Mouse (Mus musculus) intestine, embryonic 14.5 days (tissue): ENCODE measurements around the gene H2bfm. TPM values are rescaled to one million over a fixed set of nuclear protein-coding genes. Genes with fewer than 3 reads are reported as not detected.
A peak's percentile ranks its signal among the peaks of the same experiment; 100 is the strongest.

Experiments used
- ATAC-seq: fragments of 200-750 bp; cut with Nextera tagmentation; replicated peaks from 2 replicates; pipeline ENCODE4 v1.8.0; 2017; ENCODE audit warnings: low read depth, moderate number of reproducible peaks, moderate TSS enrichment, moderate library complexity; ENCODE audit not compliant: low FRiP score, low TSS enrichment
- DNase-seq: peaks from one replicate; pipeline ENCODE4 v3.0.0-alpha.2; 2018; ENCODE audit warnings: low spot score
- H3K27ac ChIP-seq: fragments of 300-500 bp; sonication (generic); 2 replicates; pipeline ENCODE4 v1.5.1; 2014; ENCODE audit warnings: low read depth, mild to moderate bottlenecking, control low read depth
- H3K27me3 ChIP-seq: fragments of 300-500 bp; sonication (generic); replicated peaks from 2 replicates; pipeline ENCODE4 v1.6.1; 2014; ENCODE audit warnings: low read length, control low read depth; ENCODE audit not compliant: control insufficient read depth, insufficient read depth
- H3K36me3 ChIP-seq: fragments of 300-500 bp; sonication (generic); 2 replicates; pipeline ENCODE4 v1.6.1; 2014; ENCODE audit warnings: low read length, control low read depth; ENCODE audit not compliant: control insufficient read depth, insufficient read depth
- H3K4me1 ChIP-seq: fragments of 300-500 bp; sonication (generic); replicated peaks from 2 replicates; pipeline ENCODE4 v1.6.1; 2014; ENCODE audit warnings: low read length, control low read depth, mixed read lengths; ENCODE audit not compliant: control insufficient read depth, insufficient read depth
- H3K4me2 ChIP-seq: fragments of 300-500 bp; sonication (generic); 2 replicates; pipeline ENCODE4 v1.6.1; 2014; ENCODE audit warnings: low read length
- H3K4me3 ChIP-seq: fragments of 300-500 bp; sonication (generic); 2 replicates; pipeline ENCODE4 v1.5.1; 2014; ENCODE audit warnings: low read depth, low read length, control low read depth, mixed read lengths
- H3K9ac ChIP-seq: fragments of 300-500 bp; sonication (generic); 2 replicates; pipeline ENCODE4 v1.6.1; 2014; ENCODE audit warnings: mild to moderate bottlenecking, low read length
- H3K9me3 ChIP-seq: fragments of 300-500 bp; sonication (generic); 2 replicates; pipeline ENCODE4 v1.6.1; 2016; ENCODE audit warnings: low read length, control low read depth; ENCODE audit not compliant: control insufficient read depth
- WGBS: fragments of 180-500 bp; shearing (Covaris S2); extraction: QIAGEN DNeasy Blood & Tissue Kit; methylation state at CpG from one replicate; pipeline ENCODE4 v1.1.7; 2014; 5-methylcytosine and 5-hydroxymethylcytosine counted together
- polyA plus RNA-seq: library from polyadenylated mRNA; unstranded; fragments of >200 nt; fragmentation: Nextera tagmentation; extraction: Ambion mirVana; gene quantifications from 2 replicates; pipeline ENCODE4 v1.2.1, GENCODE M21; 2014

H2bfm gene
- polyA plus RNA-seq, 1 experiment from 2014 or later, result not detected

DNA sequence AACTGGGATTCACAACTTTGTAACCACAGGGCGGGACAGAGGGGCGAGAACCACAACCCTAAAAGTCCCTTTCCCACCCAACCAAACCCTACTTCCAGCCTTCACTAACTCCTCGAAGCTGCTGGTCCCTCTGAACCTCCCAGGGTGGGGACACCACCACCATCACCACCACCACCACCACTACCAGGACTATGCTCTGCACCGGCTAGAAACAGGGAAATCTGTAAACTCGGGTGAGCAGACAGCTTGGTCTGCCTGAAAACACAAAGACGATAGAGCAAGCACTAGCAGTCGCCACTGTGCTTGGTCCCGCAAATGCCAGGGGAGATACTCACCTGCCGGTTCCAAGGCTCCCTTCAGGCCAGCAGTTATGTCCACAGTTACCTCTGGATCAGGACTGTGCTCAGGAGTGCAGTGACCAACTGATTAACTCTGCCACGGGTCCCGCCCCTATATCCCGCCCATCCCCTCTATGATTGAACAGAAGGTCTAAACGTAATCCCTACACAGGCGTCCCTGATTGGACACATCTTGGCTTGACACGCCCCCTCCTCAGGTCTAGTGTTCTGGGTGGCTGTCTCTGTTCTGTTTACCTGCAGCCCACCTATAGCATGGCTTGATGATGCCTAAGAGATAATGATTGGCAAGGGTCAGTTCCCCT lies 49.4 kb downstream of the H2bfm start, which contains the start of the genes Tmsb15l and Tmsb15b1:
TSS of gene Tmsb15l (minus strand) at position 446 of the 661 bp plus-strand sequence.
TSS of gene Tmsb15b1 (minus strand) at position 451 of the 661 bp plus-strand sequence.
- H3K27ac ChIP-seq, result no peak within 1 kb of the TSS
- peak within 1 kb of the TSS; percentile 41 for H3K4me3 ChIP-seq
- DNase-seq (peak; percentile 72), ATAC-seq (peak; percentile 100)
- no peaks in the 10 kb centered on the region for H3K27me3 ChIP-seq
- 24% methylated on average over 15 of the region's 15 CpGs for WGBS
- H3K9me3 ChIP-seq, result no peaks in the 10 kb centered on the region
- H3K9ac ChIP-seq, result peak within 1 kb of the TSS; percentile 30; the same call in 1 of the 2 replicates
- peak within 1 kb of the TSS; percentile 49 for H3K4me2 ChIP-seq
- H3K4me1 ChIP-seq, result no peaks in the 10 kb centered on the region
- H3K36me3 ChIP-seq, result no peaks in the 10 kb centered on the region

Other genes with a start within 250 kb of the H2bfm start
- gene Tceal1, start 219.3 kb upstream of the H2bfm start, polyA plus RNA-seq, result 8.2 and 8.7 TPM in 2 replicates
- 471 and 491 TPM in 2 replicates for gene Morf4l2, start 183.6 kb upstream of the H2bfm start, polyA plus RNA-seq
- 0.11 and 0.12 TPM in 2 replicates for gene Glra4, start 147.2 kb upstream of the H2bfm start, polyA plus RNA-seq
- gene Plp1, start 104.7 kb upstream of the H2bfm start, polyA plus RNA-seq, result 6.2 and 6.9 TPM in 2 replicates
- gene Rab9b, start 58.6 kb upstream of the H2bfm start, polyA plus RNA-seq, result 0.53 and 0.77 TPM in 2 replicates
- gene Tmsb15b2, start 48.2 kb downstream of the H2bfm start, polyA plus RNA-seq, result 58.6 and 66.3 TPM in 2 replicates
- 5.1 TPM in 2 replicates for gene Tmsb15l, start 49.5 kb downstream of the H2bfm start, polyA plus RNA-seq
- 30.3 and 31.9 TPM in 2 replicates for gene Tmsb15b1, start 49.5 kb downstream of the H2bfm start, polyA plus RNA-seq
- 20.0 and 23.2 TPM in 2 replicates for gene Zcchc18, start 65.8 kb downstream of the H2bfm start, polyA plus RNA-seq
- 9.3 and 10.7 TPM in 2 replicates for gene Slc25a53, start 111.0 kb downstream of the H2bfm start, polyA plus RNA-seq
- 8.7 and 9.0 TPM in 2 replicates for gene Fam199x, start 122.3 kb downstream of the H2bfm start, polyA plus RNA-seq
- gene Esx1, start 194.8 kb downstream of the H2bfm start, polyA plus RNA-seq, result not detected in 2 replicates